Mouse (Mus musculus) lung, adult 2 months (tissue): Measurements from ENCODE around the gene Nt5m.

Experiments
- CTCF ChIP-seq: fragments of 200-500 bp; IDR thresholded peaks from 2 replicates; pipeline ENCODE4 v1.5.1; 2011; ENCODE audit warnings: mild to moderate bottlenecking, low read length, control low read depth; ENCODE audit not compliant: insufficient read depth
- POLR2A ChIP-seq: fragments of 200-500 bp; IDR thresholded peaks from 2 replicates; pipeline ENCODE4 v1.6.1; 2011; ENCODE audit warnings: low read depth, mild to moderate bottlenecking, control low read depth, low read length, borderline replicate concordance; ENCODE audit errors: extremely low read depth

- TF ChIP-seq CTCF = no peak
- TF ChIP-seq POLR2A = no peak
Measured at GRCm38 (mm10) chr11:59894916-59895315, 55.7 kb downstream of the Nt5m start.
